Mouse (Mus musculus): ENCODE measurements around the gene Gtf3c4. TPM values are rescaled to one million over a fixed set of nuclear protein-coding genes. Genes with fewer than 3 reads are reported as not detected.

Gene Gtf3c4
- total RNA-seq, 2 experiments from 2014 or later, result 12.3 to 14.5 TPM

DNA sequence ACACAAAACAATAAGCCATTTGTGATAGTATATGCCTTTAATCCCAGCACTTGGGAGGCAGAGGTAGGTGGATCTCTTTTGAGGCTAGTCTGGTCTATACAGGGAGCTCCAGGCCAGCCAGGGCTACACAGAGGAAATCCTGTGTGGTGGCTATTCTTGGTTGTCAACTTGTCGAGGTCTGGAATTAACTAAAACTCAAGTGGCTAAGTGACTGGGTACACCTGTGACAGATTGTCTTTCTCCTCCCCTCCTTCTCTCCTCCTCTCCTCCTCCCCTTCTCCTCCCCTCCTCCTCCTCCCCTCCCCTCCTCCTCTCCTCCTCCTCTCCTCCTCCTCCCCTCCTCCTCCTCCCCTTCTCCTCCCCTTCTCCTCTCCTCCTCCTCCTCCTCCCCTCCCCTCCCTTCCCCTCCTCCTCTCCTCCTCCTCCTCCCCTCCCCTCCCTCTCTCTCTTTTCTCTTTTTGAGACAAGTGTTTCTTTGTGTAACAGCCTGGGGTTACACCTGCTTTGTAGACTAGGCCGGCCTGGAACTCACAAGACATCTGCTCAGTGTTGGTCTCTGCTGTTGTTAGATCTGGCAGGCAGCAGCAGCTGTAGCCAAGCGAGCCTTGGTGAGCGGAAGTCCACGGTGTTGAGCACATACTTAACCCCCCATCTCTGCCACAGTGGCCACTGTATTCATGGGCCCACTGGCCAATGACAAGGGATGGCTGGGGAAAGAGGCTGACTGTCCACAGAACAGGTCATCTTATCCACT lies 29.7 kb downstream of the Gtf3c4 start:
- intact Hi-C loops (cut with DNase I), result no loop called here
- no peak for DNase-seq

DNA sequence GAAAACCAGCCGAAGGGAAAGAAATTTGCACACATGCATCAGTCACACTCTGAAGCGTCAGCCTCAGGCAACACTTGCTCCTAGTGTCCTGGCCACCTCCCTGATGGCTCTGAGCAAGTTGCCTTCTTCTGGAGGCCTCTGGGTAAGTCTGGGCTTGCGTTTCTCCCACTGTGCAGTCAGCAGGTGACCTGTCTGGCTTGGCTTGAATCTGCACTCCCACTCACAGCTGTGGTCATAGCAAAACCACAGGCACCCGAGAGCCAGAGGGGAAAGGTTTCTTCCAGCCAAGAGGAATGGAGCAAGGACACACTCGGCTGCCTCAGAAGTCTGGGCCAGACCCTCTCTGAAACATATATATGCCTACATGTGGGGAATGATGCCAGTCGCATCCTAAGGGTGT lies 31.3 kb downstream of the Gtf3c4 start:
- intact Hi-C loops (cut with DNase I), result no loop called here
- DNase-seq, result no peak

- DNase-seq, result no peak
- intact Hi-C loops (cut with DNase I), result no loop called here
Observed at GRCm38 (mm10) chr2:28803406-28803805, 36.8 kb downstream of the Gtf3c4 start.

DNA sequence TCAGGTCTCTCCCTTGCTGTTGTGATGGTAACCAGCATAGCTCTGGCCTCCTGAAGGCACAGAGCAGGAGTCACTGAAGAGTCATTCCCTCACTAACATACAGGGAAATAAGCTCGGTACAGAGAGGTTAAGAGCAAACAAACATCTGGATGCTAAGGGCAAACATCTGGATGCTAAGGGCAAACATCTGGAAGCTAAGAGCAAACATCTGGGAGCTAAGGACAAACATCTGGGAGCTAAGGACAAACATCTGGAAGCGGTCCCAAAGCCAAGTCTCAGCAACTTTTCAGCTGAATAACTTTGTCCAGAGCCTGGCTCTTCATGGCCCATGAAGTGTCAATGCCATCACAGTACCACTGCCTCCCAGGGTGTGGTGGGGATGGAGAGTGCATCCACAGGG lies 40.6 kb downstream of the Gtf3c4 start:
- intact Hi-C loops (cut with DNase I), result no loop called here
- DNase-seq, result no peak

DNA sequence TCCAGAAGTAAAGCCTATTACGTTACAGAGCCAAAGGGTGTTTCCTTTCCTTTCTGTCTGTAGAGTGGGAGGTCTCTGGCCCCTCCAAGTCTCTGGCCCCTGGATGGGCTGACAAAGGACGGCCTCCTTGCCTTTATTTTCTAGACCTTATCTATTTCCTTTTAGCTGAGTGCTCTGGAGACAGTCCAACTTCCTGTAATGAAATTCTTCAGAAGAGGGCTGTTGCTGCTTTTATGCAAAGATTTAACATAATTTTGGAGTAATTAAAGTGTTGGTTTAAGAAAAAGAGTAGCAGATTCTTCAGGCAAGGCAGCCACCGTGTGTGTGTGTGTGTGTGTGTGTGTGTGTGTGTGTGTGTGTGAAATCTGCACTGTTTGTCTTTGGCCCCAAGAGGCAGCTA lies 41.8 kb downstream of the Gtf3c4 start:
- intact Hi-C loops (cut with DNase I), result no loop called here
- no peak for DNase-seq

DNA sequence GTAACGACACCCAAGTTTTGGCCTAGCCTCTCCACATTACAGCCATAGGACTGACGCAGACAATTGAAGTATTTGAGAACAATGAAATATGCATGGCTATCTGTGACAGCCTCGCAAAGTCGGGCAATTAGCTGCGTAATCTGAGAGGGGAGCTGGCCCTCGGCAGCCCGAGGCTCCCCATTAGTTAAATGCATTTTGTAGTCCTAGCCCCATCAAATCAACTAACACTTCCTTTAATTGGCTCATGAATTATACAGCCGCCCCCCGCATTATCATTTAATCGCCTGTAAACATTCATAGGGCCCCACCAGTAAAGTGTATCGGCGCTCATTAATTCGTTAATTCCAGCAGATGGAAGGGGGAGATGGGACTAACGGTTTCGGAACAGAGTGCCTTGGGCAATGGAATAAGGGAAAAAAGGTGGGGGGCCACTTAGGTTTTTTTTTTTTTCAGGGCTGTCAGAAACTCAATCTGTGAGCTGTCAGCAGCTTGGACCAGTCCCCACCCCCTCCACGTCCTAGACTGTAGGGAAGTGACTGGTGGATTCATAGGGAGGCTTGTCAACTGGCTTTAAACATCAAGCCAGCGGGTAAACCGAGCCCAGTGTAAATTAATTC lies 42.6 kb downstream of the Gtf3c4 start:
- DNase-seq, result no peak
- intact Hi-C loops (cut with DNase I), result no loop called here

GRCm38 (mm10) chr2:28796298-28796697 lies 43.9 kb downstream of the Gtf3c4 start:
- no peak for DNase-seq
- intact Hi-C loops (cut with DNase I), result no loop called here

DNA sequence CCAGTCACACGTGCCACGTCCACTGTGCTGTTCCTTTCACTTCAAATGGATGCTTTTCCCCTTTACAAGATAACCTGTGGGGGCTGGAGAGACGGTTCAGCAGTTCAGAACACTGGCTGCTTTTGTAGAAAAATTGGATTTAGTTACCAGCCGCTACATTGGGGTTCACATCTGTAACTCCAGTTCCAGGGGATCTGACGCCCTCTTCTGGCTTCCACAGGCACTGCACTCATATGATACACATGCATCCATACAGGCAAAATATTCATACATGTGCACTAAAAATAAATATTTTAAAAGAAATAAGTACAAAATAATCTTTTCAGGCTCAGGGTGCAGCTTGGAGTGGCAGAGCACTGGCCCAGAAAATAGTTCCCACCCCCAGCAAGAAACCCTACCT lies 45.5 kb downstream of the Gtf3c4 start:
- DNase-seq, result no peak
- intact Hi-C loops (cut with DNase I), result no loop called here

DNA sequence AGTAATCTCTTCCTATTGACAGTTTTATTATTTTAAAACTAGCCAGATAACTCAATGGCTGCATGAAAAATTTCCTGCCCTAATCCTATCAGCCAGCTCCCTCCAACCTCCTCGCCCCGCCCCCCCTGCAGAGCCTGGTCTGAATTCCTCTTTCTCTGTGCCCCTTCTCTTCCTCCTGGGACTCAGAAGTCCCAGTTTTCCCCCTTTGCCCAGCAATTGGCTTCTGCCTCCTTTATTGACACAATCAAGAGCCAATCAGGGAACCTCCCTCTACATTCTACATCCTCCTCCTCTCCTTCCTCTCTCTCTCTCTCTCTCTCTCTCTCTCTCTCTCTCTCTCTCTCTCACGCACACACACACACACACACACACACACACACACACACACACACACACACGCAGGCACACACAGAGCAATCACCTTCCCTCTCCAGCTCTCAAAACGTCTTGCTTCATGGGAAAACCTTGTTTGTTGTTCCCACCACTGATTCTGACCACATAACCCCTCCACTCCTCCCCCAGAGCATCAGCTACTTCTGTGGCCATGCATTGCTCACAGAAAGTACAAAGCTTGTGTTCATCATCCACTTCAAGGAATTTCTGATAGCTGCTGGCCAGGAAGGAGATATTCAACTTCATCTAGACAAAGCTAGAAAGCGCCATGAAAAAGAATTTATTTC lies 47.1 kb downstream of the Gtf3c4 start:
- DNase-seq, result peak in 1 of 2 experiments; percentile 14

DNA sequence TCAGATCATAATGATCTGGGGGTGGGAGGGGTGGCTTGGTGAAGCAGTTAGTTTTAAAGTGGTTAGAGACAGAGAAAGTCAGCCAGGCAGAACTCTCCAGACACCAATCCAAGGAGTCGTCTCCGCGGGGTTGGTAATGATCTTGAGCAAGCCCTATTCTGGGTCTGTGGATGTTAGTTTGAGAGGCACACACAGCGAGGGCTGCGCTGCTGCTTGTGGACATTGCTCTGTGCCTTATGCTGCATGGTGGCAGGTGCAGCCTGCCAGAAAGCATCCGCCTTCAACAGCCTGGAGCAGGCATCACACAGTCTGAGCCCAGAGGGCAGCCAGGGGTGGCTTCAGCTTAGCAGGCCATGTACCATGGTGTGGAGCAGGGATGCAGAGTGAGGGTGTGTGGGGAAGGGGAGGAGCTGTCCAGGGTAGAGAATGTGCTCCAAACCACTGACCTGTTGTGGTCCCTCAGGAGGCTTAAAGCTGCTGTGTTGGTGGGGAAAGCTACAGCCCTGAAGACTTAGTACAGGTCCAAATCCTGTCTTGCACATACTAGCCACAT lies 53.0 kb downstream of the Gtf3c4 start:
- DNase-seq, result no peak
- intact Hi-C loops (cut with DNase I), result no loop called here

More for the DNA sequence above, 47.1 kb downstream of the Gtf3c4 start:
- intact Hi-C loops (cut with DNase I), result no loop called here

- intact Hi-C loops (cut with DNase I), result no loop called here
- DNase-seq, result no peak
Observed at GRCm38 (mm10) chr2:28786355-28787066, 53.6 kb downstream of the Gtf3c4 start.

- DNase-seq, result no peak
- intact Hi-C loops (cut with DNase I), result no loop called here
Observed at GRCm38 (mm10) chr2:28781310-28781709, 58.9 kb downstream of the Gtf3c4 start.

GRCm38 (mm10) chr2:28780001-28780782 lies 60.0 kb downstream of the Gtf3c4 start:
- intact Hi-C loops (cut with DNase I), result no loop called here
- no peak for DNase-seq

- no peak for DNase-seq
- intact Hi-C loops (cut with DNase I), result no loop called here
Observed at GRCm38 (mm10) chr2:28776728-28777127, 63.4 kb downstream of the Gtf3c4 start.

- intact Hi-C loops (cut with DNase I), result no loop called here
- no peak for DNase-seq
Observed at GRCm38 (mm10) chr2:28774073-28774472, 66.1 kb downstream of the Gtf3c4 start.

Other genes starting within 250 kb of the Gtf3c4 start
- gene Gfi1b, start 218.4 kb downstream of the Gtf3c4 start, total RNA-seq (2021), result not detected
- 10 to 100 TPM; 30.4 to 35.5 TPM for gene Tsc1, start 199.1 kb downstream of the Gtf3c4 start, total RNA-seq (2021)
- gene Spaca9, start 140.6 kb downstream of the Gtf3c4 start, total RNA-seq (2021), result not detected
- not detected for gene Ak8, start 140.2 kb downstream of the Gtf3c4 start, total RNA-seq (2021)
- gene Ddx31, start within 50 bp of the Gtf3c4 start, total RNA-seq (2021), result 1 to 10 TPM; 4.1 to 4.3 TPM
- not detected for gene Barhl1, start 76.3 kb upstream of the Gtf3c4 start, total RNA-seq (2021)
- gene Cfap77, start 214.7 kb upstream of the Gtf3c4 start, total RNA-seq (2021), result not detected
- gene Ttf1, start 219.9 kb upstream of the Gtf3c4 start, total RNA-seq (2021), result 1 to 10 TPM; 3.8 to 4.6 TPM

Measured in gastrocnemius, postnatal 36 days (tissue).